Mouse (Mus musculus): ENCODE measurements at regions not wholly inside any gene's neighbourhood (a gene's known extent, or its start where the extent isn't known, plus 50 kb on each side); places are given as distances from the start of the nearest gene placed in this dataset.

DNA sequence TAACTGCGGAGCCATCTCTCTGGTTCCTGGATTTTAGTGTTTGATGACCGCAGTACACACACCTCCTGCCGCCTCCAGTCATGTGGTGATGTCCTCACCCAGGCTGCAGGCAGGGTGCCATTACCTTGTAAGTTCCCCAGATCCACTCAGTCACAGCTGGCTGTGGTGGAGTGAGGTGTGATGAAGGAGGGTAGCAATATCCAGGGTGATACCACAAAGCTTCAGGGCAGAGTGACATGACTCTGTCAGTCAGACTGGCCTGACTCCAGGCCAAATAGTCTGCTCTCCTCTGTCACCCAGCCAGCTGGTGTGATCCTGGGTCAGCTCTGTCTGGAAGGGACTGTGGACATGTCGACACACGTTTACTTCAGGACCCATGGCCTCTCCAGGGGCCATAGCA is 183.7 kb downstream of the Utp6 start:
- no peak for TF ChIP-seq POLR2A (IDR thresholded peaks at IDR 0.05; ENCODE audit: low read depth, low read length)
- TF ChIP-seq CTCF (IDR thresholded peaks at IDR 0.05; ENCODE audit: borderline replicate concordance, insufficient read depth, low read length), result no peak

Measured in embryonic fibroblast, embryonic 13.5 days (primary cell).